Mouse (Mus musculus): Measurements from ENCODE around the gene 1700013F07Rik. TPM values are rescaled to one million over a fixed set of nuclear protein-coding genes. Genes with fewer than 3 reads are reported as not detected.
"Not testable (repeated sequence)": the region's sequence is repeated elsewhere in the genome, so short reads cannot be mapped to it uniquely, and the experiment has no call there.

The 1700013F07Rik gene
- polyA plus RNA-seq (2015; fragmentation: Nextera tagmentation; extraction: Ambion mirVana), result 0.87 and 1.2 TPM in 2 replicates

GRCm38 (mm10) chr3:108533951-108534350, at the start of gene 1700013F07Rik:
Gene 1700013F07Rik, plus strand, starts transcription at chr3:108534150.
- ATAC-seq (ENCODE audit: low FRiP score), result no peak
- WGBS, result 92% methylated on average over 6 of the region's 6 CpGs
- Histone ChIP-seq H3K9me3 (replicated peaks) (no peaks in the 10 kb centered on the region), H3K27me3 (replicated peaks) (no peaks in the 10 kb centered on the region; the same call in 1 of the 2 replicates), H3K36me3 (no peaks in the 10 kb centered on the region), H3K4me1 (peaks cover 20% of the 10 kb centered on the region), H3K9ac (replicated peaks) (no peak within 1 kb of the TSS), H3K27ac (replicated peaks) (no peak within 1 kb of the TSS), H3K4me2 (no peak within 1 kb of the TSS), H3K4me3 (replicated peaks) (no peak within 1 kb of the TSS)

- Histone ChIP-seq H3K4me3 (replicated peaks) (no peak overlapping the region), H3K36me3 (no peaks in the 10 kb centered on the region), H3K27me3 (replicated peaks) (no peaks in the 10 kb centered on the region), H3K9me3 (replicated peaks) (no peaks in the 10 kb centered on the region), H3K4me2 (no peak overlapping the region), H3K9ac (replicated peaks) (no peak overlapping the region), H3K4me1 (no peaks in the 10 kb centered on the region), H3K27ac (replicated peaks) (no peak overlapping the region)
- 93% methylated on average over 4 of the region's 4 CpGs for WGBS
- ATAC-seq (ENCODE audit: low FRiP score), result no peak
Observed at GRCm38 (mm10) chr3:108484749-108485148, 49.2 kb upstream of the 1700013F07Rik start.

GRCm38 (mm10) chr3:108489968-108490367, 44.0 kb upstream of the 1700013F07Rik start:
- Histone ChIP-seq H3K36me3 (no peaks in the 10 kb centered on the region), H3K27ac (replicated peaks) (no peak overlapping the region), H3K4me1 (peaks cover 4% of the 10 kb centered on the region; the same call in 1 of the 2 replicates), H3K4me3 (replicated peaks) (no peak overlapping the region), H3K4me2 (no peak overlapping the region), H3K9ac (replicated peaks) (no peak overlapping the region), H3K27me3 (replicated peaks) (no peaks in the 10 kb centered on the region), H3K9me3 (replicated peaks) (no peaks in the 10 kb centered on the region)
- WGBS, result 47% methylated on average over 3 of the region's 3 CpGs
- ATAC-seq (ENCODE audit: low FRiP score), result no peak

DNA sequence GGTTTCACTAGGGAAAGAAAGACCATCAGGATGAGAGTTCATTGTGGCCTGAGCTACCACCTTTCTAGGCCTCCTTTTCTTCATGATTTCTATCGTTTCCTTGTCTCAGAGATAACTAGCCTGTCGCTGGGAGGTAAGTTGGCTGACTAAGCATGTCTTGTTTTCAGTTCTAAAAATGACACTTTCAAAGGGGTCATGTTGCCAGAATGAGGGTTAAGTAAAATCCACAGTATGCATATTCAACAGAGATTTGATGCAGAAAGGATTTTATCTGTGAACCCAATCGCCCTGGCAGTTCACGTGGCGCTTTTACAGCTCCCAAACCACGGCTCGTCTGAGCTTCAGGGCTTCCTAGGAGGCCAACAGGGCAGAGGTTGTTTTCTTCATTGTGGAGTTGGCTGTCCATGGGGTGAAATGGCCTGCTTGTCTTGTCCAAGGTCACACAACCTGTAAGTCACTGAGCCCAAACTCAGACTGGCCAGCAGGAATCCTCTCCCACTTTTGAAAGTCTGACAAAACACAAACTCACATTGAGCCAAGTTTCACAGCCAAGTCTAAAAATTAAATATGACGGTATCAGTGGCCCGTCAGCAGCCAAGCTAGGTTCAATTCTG, 39.0 kb upstream of the 1700013F07Rik start:
- H3K4me2 ChIP-seq, result no peak overlapping the region
- 0 out of 2 replicates have a peak, but pooled peaks cover 2% of the 10 kb centered on the region for H3K27me3 ChIP-seq (replicated peaks)
- 62% methylated on average over 9 of the region's 9 CpGs for WGBS

DNA sequence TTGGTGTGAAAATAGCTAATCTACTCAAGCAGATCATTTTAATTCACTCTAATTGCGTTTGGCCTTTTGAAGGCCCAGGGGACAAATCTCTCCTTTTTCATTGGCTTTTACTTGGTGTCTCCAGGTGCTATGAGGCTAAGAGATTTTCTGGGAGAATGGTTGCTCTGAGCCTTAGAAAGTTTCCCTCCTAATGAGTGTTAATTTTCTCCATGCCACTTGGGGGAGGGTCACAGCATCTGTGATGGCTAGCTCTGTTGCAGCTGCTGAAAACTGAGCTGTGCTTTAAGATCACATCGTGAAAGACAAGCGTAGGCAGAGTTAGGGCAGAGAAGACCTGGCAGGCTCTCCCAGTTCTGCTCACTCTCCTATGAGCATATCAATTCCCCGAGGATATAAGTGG, 38.5 kb upstream of the 1700013F07Rik start:
- 0 out of 2 replicates have a peak, but pooled peaks cover 2% of the 10 kb centered on the region for H3K27me3 ChIP-seq (replicated peaks)
- no peak overlapping the region for H3K27ac ChIP-seq (replicated peaks)
- no peaks in the 10 kb centered on the region for H3K9me3 ChIP-seq (replicated peaks)
- 35% methylated on average over 4 of the region's 4 CpGs for WGBS
- no peaks in the 10 kb centered on the region for H3K36me3 ChIP-seq
- H3K4me1 ChIP-seq, result peaks cover 14% of the 10 kb centered on the region
- no peak overlapping the region for H3K9ac ChIP-seq (replicated peaks)
- ATAC-seq (ENCODE audit: low FRiP score), result no peak
- 0 out of 2 replicates have a peak overlapping the region, but pooled peaks have one; percentile 0 for H3K4me2 ChIP-seq
- H3K4me3 ChIP-seq (replicated peaks), result no peak overlapping the region

More for the DNA sequence above, 39.0 kb upstream of the 1700013F07Rik start:
- H3K9me3 ChIP-seq (replicated peaks), result no peaks in the 10 kb centered on the region
- no peak overlapping the region for H3K9ac ChIP-seq (replicated peaks)
- H3K27ac ChIP-seq (replicated peaks), result no peak overlapping the region
- no peaks in the 10 kb centered on the region for H3K36me3 ChIP-seq
- ATAC-seq (ENCODE audit: low FRiP score), result no peak
- no peak overlapping the region for H3K4me3 ChIP-seq (replicated peaks)
- H3K4me1 ChIP-seq, result peaks cover 14% of the 10 kb centered on the region

GRCm38 (mm10) chr3:108497602-108498001, 36.3 kb upstream of the 1700013F07Rik start:
- H3K4me3 ChIP-seq (replicated peaks), result no peak overlapping the region
- no peaks in the 10 kb centered on the region for H3K36me3 ChIP-seq
- 39% methylated on average over 9 of the region's 9 CpGs for WGBS
- no peak overlapping the region for H3K9ac ChIP-seq (replicated peaks)
- H3K27me3 ChIP-seq (replicated peaks), result 0 out of 2 replicates have a peak, but pooled peaks cover 2% of the 10 kb centered on the region
- H3K27ac ChIP-seq (replicated peaks), result no peak overlapping the region
- ATAC-seq (ENCODE audit: low FRiP score), result no peak
- no peaks in the 10 kb centered on the region for H3K9me3 ChIP-seq (replicated peaks)
- peaks cover 14% of the 10 kb centered on the region for H3K4me1 ChIP-seq
- H3K4me2 ChIP-seq, result no peak overlapping the region

GRCm38 (mm10) chr3:108499826-108500225, 34.1 kb upstream of the 1700013F07Rik start:
- Histone ChIP-seq H3K4me1 (peaks cover 11% of the 10 kb centered on the region), H3K27ac (replicated peaks) (no peak overlapping the region), H3K9me3 (replicated peaks) (no peaks in the 10 kb centered on the region), H3K27me3 (replicated peaks) (0 out of 2 replicates have a peak, but pooled peaks cover 2% of the 10 kb centered on the region), H3K9ac (replicated peaks) (no peak overlapping the region), H3K36me3 (no peaks in the 10 kb centered on the region), H3K4me2 (no peak overlapping the region), H3K4me3 (replicated peaks) (no peak overlapping the region)
- WGBS, result 68% methylated on average over 8 of the region's 8 CpGs
- ATAC-seq (ENCODE audit: low FRiP score), result no peak

DNA sequence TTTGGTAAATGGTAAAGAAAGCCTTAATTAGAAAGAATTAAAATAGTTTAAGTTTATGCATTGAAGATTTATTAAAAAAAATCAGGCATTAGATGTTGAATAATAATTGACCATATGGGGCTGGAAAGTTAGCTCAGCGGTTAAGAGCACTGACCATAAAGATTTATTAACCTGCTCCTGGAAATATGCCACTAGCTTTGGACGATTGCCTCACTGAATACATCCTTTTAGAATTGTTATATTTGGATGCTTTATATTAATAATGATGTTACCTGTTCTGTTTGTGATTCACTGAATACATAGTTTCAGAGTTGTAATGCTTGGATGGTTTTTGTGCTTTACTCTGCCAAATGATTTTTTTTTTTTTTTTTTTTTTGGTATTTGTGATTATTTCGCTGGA, 32.5 kb upstream of the 1700013F07Rik start:
- not testable (repeated sequence) for H3K36me3 ChIP-seq; H3K4me3 ChIP-seq (replicated peaks); H3K27ac ChIP-seq (replicated peaks); H3K4me2 ChIP-seq; H3K9me3 ChIP-seq (replicated peaks); ATAC-seq (ENCODE audit: low FRiP score); H3K9ac ChIP-seq (replicated peaks); H3K4me1 ChIP-seq; H3K27me3 ChIP-seq (replicated peaks)
- WGBS, result 55% methylated on average over 3 of the region's 3 CpGs

DNA sequence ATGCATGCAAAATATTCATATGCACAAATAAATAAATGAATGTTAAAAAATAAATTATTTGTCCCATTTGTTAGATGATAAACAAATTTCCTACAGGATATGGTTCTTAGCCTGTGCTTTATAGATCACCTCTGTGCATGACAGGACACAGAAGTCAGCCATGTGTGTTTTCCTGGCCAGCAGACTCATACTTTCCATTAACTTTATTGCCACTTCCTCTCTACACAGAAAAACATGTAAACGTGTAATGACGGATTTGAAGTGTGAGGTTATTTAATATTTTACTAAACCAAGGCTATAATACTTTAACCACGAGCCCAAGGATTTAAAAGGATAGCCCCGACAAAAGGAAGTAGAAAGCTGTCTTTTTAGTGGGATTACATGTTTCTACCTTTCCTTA, 30.0 kb upstream of the 1700013F07Rik start:
- Histone ChIP-seq H3K36me3 (no peaks in the 10 kb centered on the region), H3K4me3 (replicated peaks) (no peak overlapping the region), H3K9ac (replicated peaks) (no peak overlapping the region), H3K4me1 (0 out of 2 replicates have a peak, but pooled peaks cover 3% of the 10 kb centered on the region), H3K4me2 (no peak overlapping the region), H3K9me3 (replicated peaks) (no peaks in the 10 kb centered on the region), H3K27ac (replicated peaks) (no peak overlapping the region), H3K27me3 (replicated peaks) (no peaks in the 10 kb centered on the region)
- WGBS, result 88% methylated on average over 4 of the region's 4 CpGs
- no peak for ATAC-seq (ENCODE audit: low FRiP score)

DNA sequence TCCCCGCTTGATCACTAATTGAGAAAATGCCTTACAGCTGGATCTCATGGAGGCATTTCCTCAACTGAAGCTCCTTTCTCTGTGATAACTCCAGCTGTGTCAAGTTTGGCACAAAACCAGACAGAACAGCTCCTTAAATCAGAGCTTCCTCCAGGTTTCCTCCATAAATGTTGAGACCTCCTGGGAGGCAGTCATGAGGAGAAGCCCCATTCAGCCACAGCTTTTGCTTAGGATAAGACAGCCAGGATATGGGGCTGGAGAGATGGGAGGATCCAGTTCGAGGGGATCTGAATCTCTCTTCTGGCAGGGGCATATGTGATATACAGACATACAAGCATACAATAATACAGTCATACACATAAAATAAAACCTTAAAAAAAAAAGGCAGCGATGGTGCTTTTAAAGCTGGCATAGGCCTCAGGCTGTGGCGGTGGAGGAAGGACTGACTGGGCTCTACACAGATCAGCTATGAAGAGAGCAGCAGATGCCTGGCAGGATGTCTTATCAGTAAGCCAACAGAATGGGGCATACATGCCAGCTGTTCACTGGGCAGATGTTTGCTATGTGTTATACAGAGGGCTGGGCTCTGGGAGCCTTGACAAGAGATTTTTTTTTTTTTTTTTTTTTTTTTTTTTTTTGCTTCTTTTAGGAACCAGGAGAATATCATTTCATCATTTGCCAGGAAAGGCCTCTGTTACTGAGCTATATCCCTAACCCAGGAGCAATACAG, 25.0 kb upstream of the 1700013F07Rik start:
- Histone ChIP-seq H3K36me3 (no peaks in the 10 kb centered on the region), H3K27ac (replicated peaks) (no peak overlapping the region), H3K4me3 (replicated peaks) (no peak overlapping the region), H3K9me3 (replicated peaks) (no peaks in the 10 kb centered on the region), H3K4me1 (peaks cover 26% of the 10 kb centered on the region), H3K27me3 (replicated peaks) (no peaks in the 10 kb centered on the region), H3K9ac (replicated peaks) (no peak overlapping the region), H3K4me2 (no peak overlapping the region)
- WGBS, result 48% methylated on average over 4 of the region's 4 CpGs
- ATAC-seq (ENCODE audit: low FRiP score), result peak; percentile 57; the same call in 1 of the 2 replicates

- ATAC-seq (ENCODE audit: low FRiP score), result no peak
- WGBS, result 25% methylated on average over 1 of the region's 2 CpGs
Observed at GRCm38 (mm10) chr3:108510156-108510555, 23.8 kb upstream of the 1700013F07Rik start.

More at GRCm38 (mm10) chr3:108510156-108510555, 23.8 kb upstream of the 1700013F07Rik start:
- Histone ChIP-seq H3K4me1 (peaks cover 26% of the 10 kb centered on the region), H3K27me3 (replicated peaks) (no peaks in the 10 kb centered on the region), H3K4me3 (replicated peaks) (no peak overlapping the region), H3K9me3 (replicated peaks) (no peaks in the 10 kb centered on the region), H3K9ac (replicated peaks) (no peak overlapping the region), H3K36me3 (no peaks in the 10 kb centered on the region), H3K4me2 (no peak overlapping the region), H3K27ac (replicated peaks) (no peak overlapping the region)
